Mouse (Mus musculus) erythroblast, embryonic 14.5 days (primary cell): ENCODE results near the gene Fcna. TPM values are rescaled to one million over a fixed set of nuclear protein-coding genes. Genes with fewer than 3 reads are reported as not detected.

Source experiments
- H3K27me3 ChIP-seq: 2 replicates; pipeline ENCODE4 v1.6.1; 2012; ENCODE audit warnings: inconsistent platforms; ENCODE audit not compliant: control insufficient read depth
- H3K36me3 ChIP-seq: 2 replicates; pipeline ENCODE4 v1.6.1; 2012; ENCODE audit warnings: mild to moderate bottlenecking, inconsistent platforms; ENCODE audit not compliant: control insufficient read depth
- H3K4me1 ChIP-seq: 2 replicates; pipeline ENCODE4 v1.6.1; 2012; ENCODE audit warnings: inconsistent platforms; ENCODE audit not compliant: control insufficient read depth
- H3K4me3 ChIP-seq: replicated peaks from 2 replicates; pipeline ENCODE3; 2012; ENCODE audit warnings: moderate library complexity, mild to moderate bottlenecking, inconsistent platforms
- H3K9me3 ChIP-seq: 2 replicates; pipeline ENCODE4 v1.6.1; 2012; ENCODE audit warnings: low read length, inconsistent platforms, mixed read lengths; ENCODE audit not compliant: control insufficient read depth
- GATA1 ChIP-seq: IDR thresholded peaks from 2 replicates; pipeline ENCODE4 v1.6.1; 2012; ENCODE audit warnings: low read length, inconsistent platforms, mixed read lengths
- TAL1 ChIP-seq: IDR thresholded peaks from 3 replicates; pipeline ENCODE4 v1.6.1; 2012; ENCODE audit warnings: low read length, inconsistent platforms, mixed read lengths
- polyA plus RNA-seq: library from polyadenylated mRNA; stranded (reverse); fragments of >175 nt; gene quantifications from 2 replicates; pipeline ENCODE4 v1.2.3, GENCODE M21; 2012

Fcna gene
- polyA plus RNA-seq = 0.80 and 0.94 TPM in 2 replicates

- no peak for TF ChIP-seq GATA1
- TF ChIP-seq TAL1 = no peak
- Histone ChIP-seq H3K36me3 (no peaks in the 10 kb centered on the region), H3K4me1 (no peaks in the 10 kb centered on the region), H3K9me3 (no peaks in the 10 kb centered on the region), H3K27me3 (peaks cover 4% of the 10 kb centered on the region), H3K4me3 (no peak within 1 kb of the TSS)
Measured at GRCm38 (mm10) chr2:25627811-25628210, at the start of gene Fcna. Gene Fcna, minus strand, starts transcription at chr2:25628030.

GRCm38 (mm10) chr2:25676486-25676885 is 48.7 kb upstream of the Fcna start, which contains the start of gene Lcn6:
Gene Lcn6, plus strand, starts transcription at chr2:25676786.
- no peaks in the 10 kb centered on the region for H3K4me1 ChIP-seq
- H3K4me3 ChIP-seq = no peak within 1 kb of the TSS
- no peaks in the 10 kb centered on the region for H3K27me3 ChIP-seq
- H3K9me3 ChIP-seq = no peaks in the 10 kb centered on the region
- H3K36me3 ChIP-seq = no peaks in the 10 kb centered on the region
- TF ChIP-seq TAL1 (no peak), GATA1 (no peak)

- TF ChIP-seq GATA1 (no peak), TAL1 (no peak)
- Histone ChIP-seq H3K9me3 (no peaks in the 10 kb centered on the region), H3K27me3 (no peaks in the 10 kb centered on the region), H3K4me3 (no peak overlapping the region), H3K4me1 (no peaks in the 10 kb centered on the region), H3K36me3 (no peaks in the 10 kb centered on the region)
Measured at GRCm38 (mm10) chr2:25666516-25666915, 38.7 kb upstream of the Fcna start.

- Histone ChIP-seq H3K36me3 (no peaks in the 10 kb centered on the region), H3K4me3 (no peak overlapping the region), H3K27me3 (no peaks in the 10 kb centered on the region), H3K9me3 (no peaks in the 10 kb centered on the region), H3K4me1 (no peaks in the 10 kb centered on the region)
- no peak for TF ChIP-seq GATA1
- TF ChIP-seq TAL1 = no peak
Measured at GRCm38 (mm10) chr2:25664125-25664524, 36.3 kb upstream of the Fcna start.

GRCm38 (mm10) chr2:25663511-25663910 is 35.7 kb upstream of the Fcna start:
- Histone ChIP-seq H3K36me3 (no peaks in the 10 kb centered on the region), H3K27me3 (no peaks in the 10 kb centered on the region), H3K4me3 (no peak overlapping the region), H3K4me1 (no peaks in the 10 kb centered on the region), H3K9me3 (no peaks in the 10 kb centered on the region)
- no peak for TF ChIP-seq GATA1
- no peak for TF ChIP-seq TAL1

GRCm38 (mm10) chr2:25661245-25661970 is 33.6 kb upstream of the Fcna start:
- no peaks in the 10 kb centered on the region for H3K27me3 ChIP-seq
- no peak overlapping the region for H3K4me3 ChIP-seq
- no peaks in the 10 kb centered on the region for H3K36me3 ChIP-seq
- no peaks in the 10 kb centered on the region for H3K9me3 ChIP-seq
- TF ChIP-seq TAL1 (no peak), GATA1 (no peak)
- no peaks in the 10 kb centered on the region for H3K4me1 ChIP-seq

GRCm38 (mm10) chr2:25660279-25660678 is 32.4 kb upstream of the Fcna start:
- TF ChIP-seq TAL1 (no peak), GATA1 (no peak)
- H3K4me1 ChIP-seq = no peaks in the 10 kb centered on the region
- no peaks in the 10 kb centered on the region for H3K27me3 ChIP-seq
- H3K9me3 ChIP-seq = no peaks in the 10 kb centered on the region
- no peak overlapping the region for H3K4me3 ChIP-seq
- no peaks in the 10 kb centered on the region for H3K36me3 ChIP-seq

- H3K36me3 ChIP-seq = no peaks in the 10 kb centered on the region
- H3K4me1 ChIP-seq = no peaks in the 10 kb centered on the region
- no peaks in the 10 kb centered on the region for H3K9me3 ChIP-seq
- H3K27me3 ChIP-seq = no peaks in the 10 kb centered on the region
- TF ChIP-seq TAL1 (no peak), GATA1 (no peak)
- H3K4me3 ChIP-seq = no peak within 1 kb of the TSS
Measured at GRCm38 (mm10) chr2:25657652-25658051, 29.8 kb upstream of the Fcna start, which contains the start of gene Lcn5. Gene Lcn5, plus strand, starts transcription at chr2:25657952.

- H3K27me3 ChIP-seq = no peaks in the 10 kb centered on the region
- H3K9me3 ChIP-seq = no peaks in the 10 kb centered on the region
- H3K36me3 ChIP-seq = no peaks in the 10 kb centered on the region
- H3K4me3 ChIP-seq = no peak overlapping the region
- no peak for TF ChIP-seq GATA1
- TF ChIP-seq TAL1 = no peak
- H3K4me1 ChIP-seq = no peaks in the 10 kb centered on the region
Measured at GRCm38 (mm10) chr2:25657246-25657645, 29.4 kb upstream of the Fcna start.
